Mouse (Mus musculus): ENCODE data around the gene Ric3.

DNA sequence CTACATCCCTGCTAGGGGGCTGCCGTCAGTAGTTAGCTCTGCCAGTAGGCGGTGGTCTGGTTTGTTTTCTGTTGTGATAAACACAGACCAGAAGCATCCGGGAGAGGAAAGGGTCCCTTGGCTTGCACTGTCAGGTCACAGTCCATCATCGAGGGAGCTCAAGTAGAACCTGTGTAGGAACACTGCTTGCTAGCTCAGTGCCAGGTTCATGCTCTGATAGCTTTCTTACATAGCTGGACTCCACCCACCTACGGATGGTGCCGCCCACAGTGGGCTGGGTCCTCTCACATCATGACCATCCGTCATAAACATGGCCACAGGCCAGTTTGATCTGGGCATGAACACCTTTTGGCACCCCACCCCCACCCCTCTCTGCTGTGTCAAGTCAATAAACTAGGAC is 57.4 kb downstream of the Ric3 start:
- TF ChIP-seq CTCF (IDR thresholded peaks at IDR 0.05), result no peak
- TF ChIP-seq POLR2A (IDR thresholded peaks at IDR 0.05; ENCODE audit: insufficient read depth, low read depth, low read length), result no peak

Data from heart, adult 2 months (tissue).